Mouse (Mus musculus): ENCODE data around the gene Ppp1r14c.

- TF ChIP-seq CTCF (IDR thresholded peaks at IDR 0.05) (no peak), EP300 (IDR thresholded peaks at IDR 0.05; ENCODE audit: insufficient read depth, low read depth, low read length) (no peak), POLR2A (IDR thresholded peaks at IDR 0.05; ENCODE audit: insufficient read depth, low read depth, low read length) (no peak)
These were observed 145.5 kb downstream of the Ppp1r14c start for GRCm38 (mm10) chr10:3511401-3511800.
